In the genomic region with DNA sequence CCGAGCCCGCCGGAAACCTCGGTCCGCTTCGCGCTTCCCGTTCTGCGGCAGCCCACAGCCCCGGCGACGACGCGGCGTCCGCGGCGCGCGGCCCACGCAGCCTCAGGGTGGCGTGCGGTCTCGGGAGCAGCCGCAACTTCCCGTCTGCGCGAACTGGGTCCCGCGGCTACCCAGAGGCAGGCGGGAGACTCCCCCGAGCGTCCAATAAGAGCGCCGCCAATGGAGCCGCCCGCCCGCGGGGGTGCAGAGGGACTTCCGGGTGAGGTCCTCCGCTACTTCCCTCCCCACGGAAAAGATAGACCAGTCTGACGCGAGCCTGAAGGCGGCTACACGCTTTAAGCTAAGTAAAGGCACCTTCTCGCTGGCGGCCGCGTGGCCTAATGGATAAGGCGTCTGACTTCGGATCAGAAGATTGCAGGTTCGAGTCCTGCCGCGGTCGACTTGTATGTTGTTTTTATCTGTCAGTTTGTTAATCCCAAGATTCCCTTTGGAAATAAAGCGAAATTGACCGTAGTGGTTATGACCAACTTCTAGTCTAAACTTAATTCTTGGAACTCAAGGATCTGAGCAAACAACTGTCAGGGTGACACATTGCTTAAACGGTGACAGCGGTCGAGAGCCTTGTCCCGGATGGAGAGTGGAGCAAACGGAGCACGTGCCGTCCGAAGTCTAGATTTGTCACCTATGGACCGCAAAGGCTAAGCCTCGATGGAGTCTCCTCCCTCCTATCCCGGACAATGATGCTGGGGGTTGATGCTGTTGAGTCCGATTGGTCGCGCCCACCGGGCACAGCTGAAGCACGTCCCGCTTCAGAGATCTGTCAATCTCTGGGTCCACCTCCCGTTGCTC, we compare ENCODE assay signal across 8 mouse cellular contexts. TPM values are rescaled to one million over a fixed set of nuclear protein-coding genes. Genes with fewer than 3 reads are reported as not detected.
DNase-seq lines count a peak whose midpoint lies in the region; ATAC-seq and TF ChIP-seq lines count a peak whose summit lies in the region.

A gene (minus strand): TSS at position 310 of the 849 bp plus-strand sequence.

- ATAC-seq in forebrain, embryonic 15.5 days (replicated peaks), result peak; percentile 97
- peak; percentile 86 for ATAC-seq in neutrophil, adult 5-6 weeks (ENCODE audit: extremely low read depth, insufficient number of reproducible peaks, low FRiP score, poor library complexity, severe bottlenecking)

- in situ Hi-C loops in ES-E14 (cut with MboI; ENCODE audit: low sequenced_read_pairs in 2 of 2, unreplicated experiment in 2 of 2), result no loop called here

- peak within 1 kb of the TSS; percentile 75 to 90 for H3K4me3 ChIP-seq in ES-E14 (ENCODE audit: insufficient read depth in 1 of 2, low read depth in 1 of 2, low read length in 2 of 2, poor library complexity in 1 of 2, severe bottlenecking in 1 of 2)
- H3K4me3 ChIP-seq in forebrain, embryonic 15.5 days, result peak within 1 kb of the TSS; percentile 84
- H3K4me3 ChIP-seq in lung, adult 2 months (replicated peaks; ENCODE audit: extremely low read depth, low read depth, low read length), result peak within 1 kb of the TSS; percentile 86

- peaks cover 2 to 20% of the 10 kb centered on the region in 2 experiments; a peak in 3 of 4 replicates for H3K4me1 ChIP-seq in ES-E14 (ENCODE audit: control insufficient read depth in 2 of 2, insufficient read depth in 2 of 2, low read length in 2 of 2, poor library complexity in 1 of 2)
- H3K4me1 ChIP-seq in forebrain, embryonic 15.5 days, result peaks cover 34% of the 10 kb centered on the region
- peaks cover 4% of the 10 kb centered on the region; the same call in 1 of the 2 replicates for H3K4me1 ChIP-seq in lung, adult 2 months (ENCODE audit: control insufficient read depth, insufficient read depth, low read length)

- H3K36me3 ChIP-seq in ES-E14 (ENCODE audit: control insufficient read depth, insufficient read depth, low read length, poor library complexity, severe bottlenecking), result peaks cover 28% of the 10 kb centered on the region
- peaks cover 13% of the 10 kb centered on the region for H3K36me3 ChIP-seq in forebrain, embryonic 15.5 days

- TF ChIP-seq POLR2A in lung, adult 2 months (IDR thresholded peaks at IDR 0.05; ENCODE audit: borderline replicate concordance, extremely low read depth, low read depth, low read length), result peak; percentile 78; the same call in 1 of the 2 replicates

- WGBS in forebrain, embryonic 15.5 days, result under 1% methylated on average over 75 of the region's 76 CpGs
- under 1% methylated on average over 76 of the region's 76 CpGs for whole genome bisulfite sequencing in lung, adult 2 months

- intact Hi-C loops in heart, postnatal 25 days (cut with DNase I), result loop anchor here (5.0 to 10.0 kb wide), 3 partner anchors 74 to 321 kb away; a partner anchor contains a TSS

- no peaks in the 10 kb centered on the region for H3K27me3 ChIP-seq in forebrain, embryonic 15.5 days

- no peak for TF ChIP-seq CTCF in lung, adult 2 months (IDR thresholded peaks at IDR 0.05; ENCODE audit: insufficient read depth, low read length)

- H3K9ac ChIP-seq in ES-E14 (ENCODE audit: insufficient read depth, low read depth, low read length, poor library complexity, severe bottlenecking), result peak within 1 kb of the TSS; percentile 84
- peak within 1 kb of the TSS; percentile 81 for H3K9ac ChIP-seq in forebrain, embryonic 15.5 days (replicated peaks)

- H3K27ac ChIP-seq in ES-E14 (ENCODE audit: insufficient read depth, low read depth, low read length, poor library complexity, severe bottlenecking), result 0 out of 2 replicates have a peak within 1 kb of the TSS, but pooled peaks have one; percentile 6
- peak within 1 kb of the TSS; percentile 86 for H3K27ac ChIP-seq in forebrain, embryonic 15.5 days (replicated peaks)

- H3K4me2 ChIP-seq in forebrain, embryonic 15.5 days (replicated peaks), result peak within 1 kb of the TSS; percentile 91

- DNase-seq in ES-E14 (ENCODE audit: low read depth, low spot score), result peak; percentile 97
- DNase-seq in cerebellum, adult 11-12 months, result peak; percentile 99
- peak; percentile 97 for DNase-seq in heart, postnatal 25 days (ENCODE audit: low spot score)
- peak; percentile 99 to 100 for DNase-seq in layer of hippocampus, adult 18-20 months (ENCODE audit: low spot score in 2 of 2)
- DNase-seq in lung, adult 2 months, result peak; percentile 99
- peak; percentile 94 to 96 for DNase-seq in thymus, adult 18-20 months

- no peaks in the 10 kb centered on the region for H3K9me3 ChIP-seq in ES-E14 (ENCODE audit: control insufficient read depth, insufficient read depth, low read depth, low read length)
- no peaks in the 10 kb centered on the region for H3K9me3 ChIP-seq in forebrain, embryonic 15.5 days

TF ChIP-seq in ES-E14, 5 proteins besides CTCF, POLR2A, EP300 and RAD21:
- no peak for TF ChIP-seq CHD2 (IDR thresholded peaks at IDR 0.05; ENCODE audit: low read depth, low read length)
- TF ChIP-seq MAFK (IDR thresholded peaks at IDR 0.05; ENCODE audit: insufficient read depth, low read depth, low read length), result peak; percentile 96
- no peak for TF ChIP-seq ZC3H11A (IDR thresholded peaks at IDR 0.05; ENCODE audit: borderline replicate concordance, low read depth, low read length)
- peak; percentile 16; the same call in 1 of the 2 replicates for TF ChIP-seq HCFC1 (IDR thresholded peaks at IDR 0.05; ENCODE audit: borderline replicate concordance, insufficient read depth, low read length)

RNA-seq across cellular contexts. Expression of the gene that starts here (rescaled TPM):
- total RNA-seq in ES-E14 (2012; rRNA removed), result 163 and 240 TPM in 2 replicates
- 32.9 and 35.8 TPM in 2 replicates for polyA plus RNA-seq in forebrain, embryonic 15.5 days (2015; fragmentation: Nextera tagmentation; extraction: Ambion mirVana)
- 10 to 100 TPM; 56.9 to 57.3 TPM for total RNA-seq in heart, postnatal 25 days (2021)
- total RNA-seq in layer of hippocampus, adult 18-20 months (2021), result 10 to 100 TPM; 81.6 to 81.7 TPM
- polyA plus RNA-seq in lung, adult 2 months (2012; rRNA removed), result 57.5 and 61.4 TPM in 2 replicates
- 131 and 141 TPM in 2 replicates for total RNA-seq in neutrophil, adult 5-6 weeks (2017)

Comparison
In these comparisons a context has a peak if more than half of its experiments do, and no peak if none do; other contexts are left out.
1. Peak in every context shown above with its lines: DNase-seq, ATAC-seq, H3K4me3 ChIP-seq and H3K27ac ChIP-seq.